Mouse (Mus musculus) adrenal gland, postnatal 4 days (tissue): ENCODE measurements around the gene Rsph3a. TPM values are rescaled to one million over a fixed set of nuclear protein-coding genes. Genes with fewer than 3 reads are reported as not detected.

ENCODE experiments used
- DNase-seq, 2 experiments: peaks; one replicate each; pipeline ENCODE4 v3.0.0; 2021 to 2022; ENCODE audit warnings: low spot score in 2 of 2, mixed read lengths in 2 of 2
- long read RNA-seq, 2 experiments: library from polyadenylated mRNA; stranded (forward); transcript quantifications; one replicate each; pipeline ENCODE4 v2.0.0; 2021
- total RNA-seq, 2 experiments: library from RNA; stranded (reverse); gene quantifications; 2 replicates each; pipeline ENCODE4 v1.2.3; 2021

Gene Rsph3a
- total RNA-seq = 10 to 100 TPM; 41.7 to 44.3 TPM
- long read RNA-seq, experiment 1, transcript Rsph3a-201 (8 exons, 2,189 nt) = major isoform, 35 of 41 reads
- long read RNA-seq, experiment 1, partial matches to known transcripts = 3 of 41 reads
- long read RNA-seq, experiment 1, other reads (novel, unspliced or antisense) = 3 of 41 reads
- long read RNA-seq, experiment 2, transcript Rsph3a-201 (8 exons, 2,189 nt) = major isoform, 69 of 77 reads
- long read RNA-seq, experiment 2, partial matches to known transcripts = 5 of 77 reads
- long read RNA-seq, experiment 2, other reads (novel, unspliced or antisense) = 3 of 77 reads

- DNase-seq = peak; percentile 65 to 71
These were observed at the start of gene Rsph3a for GRCm38 (mm10) chr17:7945117-7946052. TSS of gene Rsph3a (plus strand) at chr17:7945614.

- no peak for DNase-seq
These were observed 49.3 kb upstream of the Rsph3a start for GRCm38 (mm10) chr17:7896047-7896635.

- no peak for DNase-seq
These were observed 48.3 kb upstream of the Rsph3a start for GRCm38 (mm10) chr17:7897120-7897519.

- no peak for DNase-seq
These were observed 47.7 kb upstream of the Rsph3a start for GRCm38 (mm10) chr17:7897756-7898155.

- no peak for DNase-seq
These were observed 46.2 kb upstream of the Rsph3a start for GRCm38 (mm10) chr17:7899233-7899632.

GRCm38 (mm10) chr17:7899961-7900360, 45.5 kb upstream of the Rsph3a start:
- DNase-seq = no peak

- DNase-seq = no peak
These were observed 43.9 kb upstream of the Rsph3a start for GRCm38 (mm10) chr17:7901536-7901935.

- no peak for DNase-seq
These were observed 43.1 kb upstream of the Rsph3a start for GRCm38 (mm10) chr17:7902362-7902761.

GRCm38 (mm10) chr17:7904992-7905391, 40.4 kb upstream of the Rsph3a start:
- no peak for DNase-seq

GRCm38 (mm10) chr17:7905936-7906685, 39.3 kb upstream of the Rsph3a start:
- DNase-seq = no peak

- DNase-seq = no peak
These were observed 30.7 kb upstream of the Rsph3a start for GRCm38 (mm10) chr17:7914596-7915227.

GRCm38 (mm10) chr17:7915791-7916190, 29.6 kb upstream of the Rsph3a start:
- DNase-seq = no peak

GRCm38 (mm10) chr17:7916782-7917574, 28.4 kb upstream of the Rsph3a start:
- no peak for DNase-seq

GRCm38 (mm10) chr17:7918355-7918754, 27.1 kb upstream of the Rsph3a start:
- no peak for DNase-seq

- DNase-seq = no peak
These were observed 26.2 kb upstream of the Rsph3a start for GRCm38 (mm10) chr17:7919209-7919608.

- DNase-seq = no peak
These were observed 22.9 kb upstream of the Rsph3a start for GRCm38 (mm10) chr17:7922564-7922963.

- DNase-seq = no peak
These were observed 21.2 kb upstream of the Rsph3a start for GRCm38 (mm10) chr17:7924185-7924725.

GRCm38 (mm10) chr17:7925413-7926160, 19.8 kb upstream of the Rsph3a start, which contains the start of gene Tagap:
TSS of gene Tagap (plus strand) at chr17:7926000.
- DNase-seq = no peak
